Mouse (Mus musculus) lung, postnatal 14 days (tissue): ENCODE results near the gene Hydin.
"Not testable (repeated sequence)": the region's sequence is repeated elsewhere in the genome, so short reads cannot be mapped to it uniquely, and the experiment has no call there.

ENCODE experiments used
- DNase-seq: peaks from one replicate; pipeline ENCODE4 v3.0.0; 2021

Gene Hydin

GRCm38 (mm10) chr8:110266741-110267140, at the start of gene Hydin:
TSS of gene Hydin (plus strand) at chr8:110266977.
- DNase-seq, result peak; percentile 16

- DNase-seq, result no peak
Measured at GRCm38 (mm10) chr8:110217198-110217597, 49.6 kb upstream of the Hydin start.

GRCm38 (mm10) chr8:110217681-110218131, 49.1 kb upstream of the Hydin start:
- peak; percentile 100 for DNase-seq

- no peak for DNase-seq
Measured at GRCm38 (mm10) chr8:110218511-110218910, 48.3 kb upstream of the Hydin start.

GRCm38 (mm10) chr8:110220936-110221335, 45.8 kb upstream of the Hydin start:
- DNase-seq, result no peak

GRCm38 (mm10) chr8:110230803-110231202, 36.0 kb upstream of the Hydin start:
- no peak for DNase-seq

GRCm38 (mm10) chr8:110242278-110243177, 24.2 kb upstream of the Hydin start:
- DNase-seq, result no peak

- no peak for DNase-seq
Measured at GRCm38 (mm10) chr8:110244566-110244965, 22.2 kb upstream of the Hydin start.

- DNase-seq, result no peak
Measured at GRCm38 (mm10) chr8:110247238-110247637, 19.5 kb upstream of the Hydin start.

GRCm38 (mm10) chr8:110253986-110254385, 12.8 kb upstream of the Hydin start:
- DNase-seq, result no peak

- no peak for DNase-seq
Measured at GRCm38 (mm10) chr8:110265796-110266305, 926 bp upstream of the Hydin start.

- no peak for DNase-seq
Measured at GRCm38 (mm10) chr8:110267268-110267667, 491 bp downstream of the Hydin start.

GRCm38 (mm10) chr8:110270659-110271058, 3.9 kb downstream of the Hydin start:
- no peak for DNase-seq

- no peak for DNase-seq
Measured at GRCm38 (mm10) chr8:110273394-110273793, 6.6 kb downstream of the Hydin start.

- no peak for DNase-seq
Measured at GRCm38 (mm10) chr8:110275465-110276258, 8.9 kb downstream of the Hydin start.

- DNase-seq, result no peak
Measured at GRCm38 (mm10) chr8:110276259-110276560, 9.4 kb downstream of the Hydin start.

GRCm38 (mm10) chr8:110312715-110313114, 45.9 kb downstream of the Hydin start:
- DNase-seq, result no peak

GRCm38 (mm10) chr8:110315826-110316225, 49.0 kb downstream of the Hydin start:
- DNase-seq, result no peak

GRCm38 (mm10) chr8:110319586-110319985, 52.8 kb downstream of the Hydin start:
- DNase-seq, result no peak

GRCm38 (mm10) chr8:110321446-110321845, 54.7 kb downstream of the Hydin start:
- DNase-seq, result no peak

- DNase-seq, result peak; percentile 29
Measured at GRCm38 (mm10) chr8:110323981-110324574, 57.3 kb downstream of the Hydin start.

GRCm38 (mm10) chr8:110327120-110327519, 60.3 kb downstream of the Hydin start:
- DNase-seq, result not testable (repeated sequence)

GRCm38 (mm10) chr8:110333376-110333775, 66.6 kb downstream of the Hydin start:
- DNase-seq, result no peak
